Mouse (Mus musculus) ES-Bruce4 (cell line): ENCODE measurements around the gene Dync1h1. TPM values are rescaled to one million over a fixed set of nuclear protein-coding genes. Genes with fewer than 3 reads are reported as not detected.
A peak's percentile ranks its signal among the peaks of the same experiment; 100 is the strongest.

Experiments
- H3K27ac ChIP-seq: 2 replicates; pipeline ENCODE4 v1.5.1; 2012; ENCODE audit warnings: low read length, inconsistent platforms; ENCODE audit not compliant: insufficient read depth
- H3K27me3 ChIP-seq: 2 replicates; pipeline ENCODE4 v1.6.1; 2012; ENCODE audit warnings: mild to moderate bottlenecking, low read length, inconsistent platforms; ENCODE audit not compliant: control insufficient read depth, poor library complexity, insufficient read depth, severe bottlenecking
- H3K36me3 ChIP-seq: 2 replicates; pipeline ENCODE4 v1.6.1; 2012; ENCODE audit warnings: inconsistent platforms, mild to moderate bottlenecking, low read length, moderate library complexity; ENCODE audit not compliant: control insufficient read depth, poor library complexity, insufficient read depth, severe bottlenecking
- H3K4me1 ChIP-seq: one replicate; pipeline ENCODE4 v1.8.1; 2011; ENCODE audit warnings: low read length; ENCODE audit not compliant: control insufficient read depth, insufficient read depth
- H3K4me3 ChIP-seq: 2 replicates; pipeline ENCODE4 v1.5.1; 2011; ENCODE audit warnings: low read depth, mild to moderate bottlenecking, low read length
- H3K9ac ChIP-seq: 2 replicates; pipeline ENCODE4 v1.6.1; 2012; ENCODE audit warnings: low read depth, mild to moderate bottlenecking, inconsistent platforms; ENCODE audit not compliant: poor library complexity, severe bottlenecking
- H3K9me3 ChIP-seq: replicated peaks from 2 replicates; pipeline ENCODE4 v1.6.1; 2012; ENCODE audit warnings: mild to moderate bottlenecking, low read length, inconsistent platforms; ENCODE audit not compliant: control insufficient read depth, poor library complexity, insufficient read depth, severe bottlenecking
- CTCF ChIP-seq: IDR thresholded peaks from one replicate; pipeline ENCODE4 v1.8.1; 2011; ENCODE audit warnings: low read depth, low read length
- EP300 ChIP-seq: IDR thresholded peaks from 2 replicates; pipeline ENCODE4 v1.6.1; 2011; ENCODE audit warnings: low read depth, low read length; ENCODE audit not compliant: insufficient read depth
- POLR2A ChIP-seq: IDR thresholded peaks from one replicate; pipeline ENCODE4 v1.8.1; 2011; ENCODE audit warnings: low read length; ENCODE audit not compliant: insufficient read depth
- polyA plus RNA-seq: library from polyadenylated mRNA; stranded (reverse); fragments of >200 nt; gene quantifications from 2 replicates; pipeline ENCODE4 v1.2.4, GENCODE M21; 2011; ENCODE audit warnings: low read depth; ENCODE audit not compliant: missing spikeins, insufficient read depth, insufficient read length

Gene Dync1h1
- polyA plus RNA-seq, 1 experiment: 145 TPM

DNA sequence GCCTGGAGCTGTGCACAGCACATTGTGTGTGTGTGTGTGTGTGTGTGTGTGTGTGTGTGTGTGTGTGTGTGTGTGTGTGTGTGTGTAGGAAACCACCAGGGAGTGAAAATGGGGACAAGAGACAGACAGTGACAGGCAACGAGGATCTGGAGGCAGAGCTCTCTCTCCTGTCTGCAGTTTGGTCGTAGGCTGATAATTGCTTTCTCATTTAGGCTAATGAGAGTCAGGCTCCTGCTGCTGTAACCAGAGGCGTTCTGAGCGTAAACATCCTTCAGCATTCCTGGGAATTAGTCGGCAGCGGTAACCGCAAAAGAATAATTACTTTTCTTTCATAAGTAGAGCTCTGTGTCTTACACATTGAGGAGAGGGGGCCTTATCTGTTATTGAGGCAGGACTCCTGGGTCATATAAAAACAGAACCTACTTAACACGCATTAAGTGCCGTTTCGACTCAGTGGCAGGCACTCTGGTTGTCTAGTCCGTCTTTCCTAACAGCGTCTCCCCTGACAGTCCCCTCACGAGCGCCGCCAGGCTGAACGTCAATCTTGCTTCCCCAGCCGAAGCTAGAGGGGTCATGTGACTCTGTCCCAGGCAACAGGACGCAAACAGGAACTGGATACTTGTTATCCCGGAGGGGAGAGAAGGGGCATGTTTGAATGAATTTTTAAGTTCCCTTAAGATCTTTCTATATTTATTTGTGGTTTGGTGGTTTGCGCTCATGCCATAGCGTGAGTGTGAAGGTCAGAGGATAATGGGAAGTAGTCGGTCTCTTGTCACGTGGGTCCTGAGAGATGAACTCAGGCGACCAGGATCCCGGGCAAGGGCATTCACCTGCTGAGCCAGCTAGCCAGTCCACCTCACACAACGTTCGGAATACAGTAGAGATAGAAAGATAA, 105.3 kb downstream of the Dync1h1 start:
- H3K9ac ChIP-seq: peak overlapping the region; percentile 21
- H3K27me3 ChIP-seq: no peaks in the 10 kb centered on the region
- H3K36me3 ChIP-seq: no peaks in the 10 kb centered on the region
- no peaks in the 10 kb centered on the region for H3K9me3 ChIP-seq
- H3K4me1 ChIP-seq: peaks cover 7% of the 10 kb centered on the region
- peak overlapping the region; percentile 87 for H3K27ac ChIP-seq
- H3K4me3 ChIP-seq: peak overlapping the region; percentile 40
- TF ChIP-seq EP300 (peak; percentile 30), POLR2A (no peak), CTCF (no peak)

DNA sequence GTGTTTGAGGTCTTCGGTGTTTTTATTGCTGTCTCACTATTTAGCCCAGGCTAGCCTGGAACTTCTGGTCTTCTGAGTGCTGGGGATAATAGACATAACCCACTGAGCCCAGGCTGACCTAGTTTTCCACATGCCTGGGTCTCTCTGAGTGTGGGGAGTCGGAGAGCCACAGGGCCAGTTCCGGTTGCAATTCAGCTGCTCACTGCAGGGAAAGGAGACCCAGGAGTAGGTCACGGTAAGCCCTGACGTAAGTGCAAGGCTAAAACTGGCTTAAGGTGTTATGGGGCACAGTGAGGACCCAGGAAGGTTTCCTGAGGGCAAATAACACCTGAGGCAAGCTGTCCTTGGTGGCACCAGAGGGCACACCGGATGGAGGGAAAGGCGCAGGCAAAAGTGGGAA, 106.2 kb downstream of the Dync1h1 start:
- Histone ChIP-seq H3K9ac (peak overlapping the region; percentile 21), H3K4me3 (peak overlapping the region; percentile 37)

DNA sequence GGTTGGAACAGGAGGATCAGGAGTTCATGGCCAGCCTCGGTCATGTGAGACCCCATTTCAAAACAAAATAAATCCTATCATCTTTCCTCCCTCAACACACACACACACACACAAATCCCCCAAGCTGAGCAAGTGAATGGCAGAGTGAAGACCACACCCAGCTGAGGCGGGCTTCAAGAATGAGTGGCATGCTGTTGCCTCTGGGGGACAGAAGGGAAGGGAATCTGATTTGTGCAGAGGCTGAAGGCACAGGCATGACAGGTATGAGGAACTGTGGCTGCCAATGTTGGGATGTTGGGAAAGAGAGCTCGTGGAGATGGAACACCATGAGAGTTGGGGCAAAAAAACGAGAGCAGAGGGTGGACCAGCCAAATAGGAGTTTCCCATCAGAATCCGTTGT, 110.0 kb downstream of the Dync1h1 start:
- TF ChIP-seq CTCF (no peak), EP300 (peak; percentile 90)
- no peaks in the 10 kb centered on the region for H3K36me3 ChIP-seq
- H3K9me3 ChIP-seq: no peaks in the 10 kb centered on the region
- H3K27me3 ChIP-seq: no peaks in the 10 kb centered on the region
- peak overlapping the region; percentile 48; the same call in 1 of the 2 replicates for H3K27ac ChIP-seq
- no peaks in the 10 kb centered on the region for H3K4me1 ChIP-seq
- H3K9ac ChIP-seq: no peak overlapping the region
- H3K4me3 ChIP-seq: no peak overlapping the region

More for the DNA sequence above, 106.2 kb downstream of the Dync1h1 start:
- Histone ChIP-seq H3K9me3 (no peaks in the 10 kb centered on the region), H3K27me3 (no peaks in the 10 kb centered on the region), H3K27ac (peak overlapping the region; percentile 87), H3K36me3 (no peaks in the 10 kb centered on the region), H3K4me1 (peaks cover 7% of the 10 kb centered on the region)
- no peak for TF ChIP-seq CTCF

- H3K4me3 ChIP-seq: no peak overlapping the region
- no peaks in the 10 kb centered on the region for H3K9me3 ChIP-seq
- H3K27me3 ChIP-seq: no peaks in the 10 kb centered on the region
- H3K27ac ChIP-seq: no peak overlapping the region
- H3K4me1 ChIP-seq: no peaks in the 10 kb centered on the region
- no peak overlapping the region for H3K9ac ChIP-seq
- no peaks in the 10 kb centered on the region for H3K36me3 ChIP-seq
- TF ChIP-seq POLR2A: no peak
- no peak for TF ChIP-seq EP300
- TF ChIP-seq CTCF: peak; percentile 28
These were observed 112.5 kb downstream of the Dync1h1 start for GRCm38 (mm10) chr12:110713784-110714183.

GRCm38 (mm10) chr12:110714215-110714614, 113.0 kb downstream of the Dync1h1 start:
- Histone ChIP-seq H3K4me1 (no peaks in the 10 kb centered on the region), H3K9me3 (no peaks in the 10 kb centered on the region), H3K27me3 (no peaks in the 10 kb centered on the region), H3K4me3 (no peak overlapping the region), H3K27ac (no peak overlapping the region), H3K36me3 (no peaks in the 10 kb centered on the region), H3K9ac (no peak overlapping the region)
- TF ChIP-seq POLR2A (no peak), CTCF (no peak), EP300 (no peak)

DNA sequence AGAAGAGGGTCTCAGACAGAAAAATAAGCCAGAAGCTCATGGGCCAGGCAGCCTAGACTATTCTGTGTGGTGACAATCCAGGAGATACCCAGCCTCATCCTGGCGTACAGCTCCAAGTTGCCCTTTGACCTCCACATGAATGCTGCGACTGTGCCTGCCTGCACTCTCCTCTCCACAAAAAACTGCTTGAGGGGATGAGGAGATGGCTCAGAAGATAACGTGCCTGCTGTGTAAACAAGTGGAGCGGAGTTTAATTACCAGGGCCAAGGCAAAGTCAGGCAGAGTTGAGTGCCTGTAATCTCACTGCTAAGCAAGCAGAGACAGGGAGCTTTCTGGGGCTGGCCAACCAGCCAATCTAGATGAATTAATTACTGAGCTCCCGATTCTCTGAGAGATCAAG, 114.8 kb downstream of the Dync1h1 start:
- Histone ChIP-seq H3K9ac (no peak overlapping the region), H3K27ac (no peak overlapping the region), H3K9me3 (no peaks in the 10 kb centered on the region), H3K36me3 (no peaks in the 10 kb centered on the region), H3K4me3 (no peak overlapping the region), H3K27me3 (no peaks in the 10 kb centered on the region), H3K4me1 (no peaks in the 10 kb centered on the region)
- TF ChIP-seq POLR2A (no peak), EP300 (no peak), CTCF (no peak)

Other genes starting within 250 kb of the Dync1h1 start
- gene Ppp2r5c, start 154.3 kb upstream of the Dync1h1 start, polyA plus RNA-seq: 223 and 224 TPM in 2 replicates
- not detected in 2 replicates for gene 1700001K19Rik, start 81.2 kb downstream of the Dync1h1 start, polyA plus RNA-seq
- gene Hsp90aa1, start 101.3 kb downstream of the Dync1h1 start, polyA plus RNA-seq: 4,323 and 4,421 TPM in 2 replicates
- 32.7 and 36.4 TPM in 2 replicates for gene Wdr20, start 136.5 kb downstream of the Dync1h1 start, polyA plus RNA-seq
- 33.4 and 35.8 TPM in 2 replicates for gene Mok, start 239.5 kb downstream of the Dync1h1 start, polyA plus RNA-seq
- 11.2 and 12.6 TPM in 2 replicates for gene Zfp839, start 248.8 kb downstream of the Dync1h1 start, polyA plus RNA-seq